Mouse (Mus musculus) c-Kit-positive CD71-positive TER-119-negative erythroid progenitor cells, embryonic 14.5 days (primary cell): Measurements from ENCODE around the gene Gm10401.
"Not testable (repeated sequence)": the region's sequence is repeated elsewhere in the genome, so short reads cannot be mapped to it uniquely, and the experiment has no call there.

ENCODE experiments used
- DNase-seq: peaks from one replicate; pipeline ENCODE4 v3.0.0-alpha.2; 2013; ENCODE audit warnings: low read depth

Gm10401 gene

DNA sequence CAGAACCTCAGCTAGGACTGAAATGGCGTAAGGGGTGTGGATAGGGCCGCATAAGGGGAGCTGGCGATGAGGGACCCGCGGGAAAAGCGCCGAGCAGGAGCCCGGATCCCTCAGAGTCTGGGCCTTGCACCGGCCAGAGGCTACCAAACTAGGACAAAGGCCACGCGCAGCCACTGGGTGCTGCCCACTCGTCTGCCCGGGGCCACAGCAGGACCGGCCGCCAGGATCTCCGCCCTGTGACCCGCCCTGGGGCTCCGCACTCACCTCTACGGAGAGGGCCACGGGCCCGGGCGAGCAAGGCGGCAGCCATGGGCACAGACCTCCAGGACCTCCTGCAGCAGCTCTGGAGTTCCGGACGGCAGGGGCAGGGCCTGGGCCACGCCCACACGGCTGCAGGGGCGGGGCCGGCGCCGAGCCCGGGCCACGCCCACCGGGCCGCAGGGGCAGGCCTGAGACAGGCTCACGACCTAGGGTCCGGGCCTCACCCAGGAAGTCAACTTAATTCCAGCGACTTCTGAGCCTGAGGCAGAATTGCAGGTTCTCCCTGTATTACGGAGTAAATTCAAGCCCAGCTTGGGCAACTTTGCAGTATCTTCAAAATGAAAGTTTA, 21.0 kb upstream of the Gm10401 start, which contains the start of gene Acads:
Acads (minus strand) TSS at position 386 of the 610 bp plus-strand sequence.
- DNase-seq: peak; percentile 44

DNA sequence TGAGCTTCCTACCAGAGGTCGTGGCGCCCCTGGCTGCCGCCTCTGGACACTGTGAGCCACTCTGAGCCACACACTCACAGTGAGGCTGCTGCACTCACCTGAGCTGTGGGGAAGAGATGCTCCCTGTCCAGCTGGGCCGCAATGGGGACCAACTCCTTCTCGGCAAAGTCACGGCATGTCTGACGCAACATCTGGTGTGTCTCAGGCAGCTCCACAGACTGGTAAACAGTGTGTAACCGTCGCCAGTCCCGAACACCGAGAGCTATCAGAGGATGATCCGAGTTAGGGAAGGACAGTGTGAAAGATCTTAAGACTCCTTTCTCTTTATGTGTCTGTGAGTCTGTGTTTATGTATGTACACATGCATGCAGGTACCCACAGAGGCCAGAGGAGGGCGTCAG, 19.4 kb upstream of the Gm10401 start:
- no peak for DNase-seq

DNA sequence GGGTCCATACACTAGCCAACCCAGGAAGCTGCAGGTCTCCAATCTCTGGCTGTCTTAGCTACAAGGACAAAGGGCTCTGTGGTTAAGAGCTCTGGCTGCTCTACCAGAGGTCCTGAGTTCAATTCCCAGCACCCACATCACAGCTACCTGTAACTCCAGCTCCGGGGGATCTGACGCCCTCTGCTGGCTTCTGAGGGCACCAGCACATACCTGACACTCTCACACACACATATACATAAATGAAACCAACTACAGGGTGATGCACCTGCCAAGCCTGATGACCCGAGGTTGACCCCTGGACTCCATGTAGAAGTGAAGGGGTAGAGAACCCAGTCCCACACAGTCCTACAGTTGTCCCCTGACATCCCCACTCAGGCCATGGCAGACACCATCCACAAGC, 18.3 kb upstream of the Gm10401 start:
- DNase-seq: no peak

DNA sequence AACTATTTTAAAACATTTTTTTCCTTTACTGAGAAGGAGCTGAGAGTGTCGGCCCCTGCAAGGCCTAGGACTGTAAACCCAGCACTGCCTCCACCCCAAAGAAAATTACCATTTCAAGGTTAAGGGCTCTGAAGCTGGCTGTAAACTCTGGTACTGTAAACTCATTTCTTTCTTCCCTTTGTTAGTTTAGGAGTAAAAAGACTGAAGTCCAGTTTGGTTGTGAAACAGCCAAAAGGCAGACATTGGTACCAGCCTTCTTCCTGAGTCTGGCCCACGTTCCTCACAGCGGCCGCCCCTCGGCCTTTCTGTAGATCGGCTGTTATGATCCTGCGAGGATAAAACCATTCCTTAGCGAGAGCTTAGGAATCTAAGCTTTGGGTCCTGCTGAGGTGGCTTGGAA, 16.4 kb upstream of the Gm10401 start:
- no peak for DNase-seq

DNA sequence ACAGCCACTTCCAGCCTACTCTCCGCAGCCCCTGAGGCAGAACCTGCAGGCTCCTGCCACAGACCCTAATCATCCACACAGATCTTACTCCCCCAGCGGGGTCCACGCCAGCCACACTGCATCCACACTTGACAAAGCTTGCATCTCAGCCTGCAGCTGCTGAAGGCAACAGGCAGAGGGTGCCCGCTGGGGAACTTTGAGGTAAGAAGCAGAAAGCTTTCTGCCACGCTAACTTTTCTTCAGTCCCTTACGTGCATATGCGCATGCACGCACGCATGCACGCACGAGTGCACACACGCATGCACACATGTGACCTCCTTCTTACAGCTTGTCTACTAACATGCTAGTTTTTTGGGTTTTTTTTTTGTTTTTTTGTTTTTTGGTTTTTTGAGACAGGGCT, 15.1 kb upstream of the Gm10401 start:
- no peak for DNase-seq

DNA sequence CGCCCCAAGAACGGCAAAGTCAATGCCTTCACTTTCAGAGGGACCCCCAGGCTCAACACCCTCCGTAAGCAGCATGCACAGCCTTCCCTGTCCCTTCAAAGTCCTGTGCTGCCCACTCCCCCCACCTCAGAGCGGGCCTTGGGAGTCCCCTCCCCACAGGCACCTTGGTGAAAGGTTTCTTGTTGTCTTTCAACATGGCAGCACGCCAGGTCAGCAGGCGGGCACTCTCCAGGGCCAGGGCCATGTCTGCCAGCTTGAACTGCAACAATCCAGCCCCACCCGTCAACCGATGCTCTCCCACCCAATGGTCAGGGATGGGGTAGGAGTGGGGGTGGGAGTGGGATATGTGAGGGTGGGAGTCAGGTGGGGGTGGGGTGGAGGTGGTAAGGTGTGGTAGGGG, 13.1 kb upstream of the Gm10401 start:
- no peak for DNase-seq

DNA sequence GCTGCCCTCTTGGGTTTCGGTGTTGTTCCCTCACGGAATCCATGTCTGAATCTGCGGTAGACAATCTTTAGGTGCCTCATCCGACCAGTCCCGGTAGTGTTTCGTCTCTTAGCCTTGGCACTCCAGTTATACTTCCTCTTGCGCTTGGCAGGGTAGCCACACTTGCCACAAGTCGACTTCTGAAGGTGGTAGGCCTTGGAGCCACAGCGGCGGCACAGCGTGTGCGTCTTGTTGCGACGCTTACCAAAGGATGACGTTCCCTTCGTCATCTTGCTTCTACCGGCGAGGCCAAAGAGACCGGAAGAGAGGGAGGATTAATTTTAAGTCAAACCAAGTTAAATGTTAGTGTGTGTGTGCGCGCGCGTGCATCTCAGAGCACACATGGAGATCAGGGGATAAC, 5.2 kb upstream of the Gm10401 start:
- DNase-seq: not testable (repeated sequence)

DNA sequence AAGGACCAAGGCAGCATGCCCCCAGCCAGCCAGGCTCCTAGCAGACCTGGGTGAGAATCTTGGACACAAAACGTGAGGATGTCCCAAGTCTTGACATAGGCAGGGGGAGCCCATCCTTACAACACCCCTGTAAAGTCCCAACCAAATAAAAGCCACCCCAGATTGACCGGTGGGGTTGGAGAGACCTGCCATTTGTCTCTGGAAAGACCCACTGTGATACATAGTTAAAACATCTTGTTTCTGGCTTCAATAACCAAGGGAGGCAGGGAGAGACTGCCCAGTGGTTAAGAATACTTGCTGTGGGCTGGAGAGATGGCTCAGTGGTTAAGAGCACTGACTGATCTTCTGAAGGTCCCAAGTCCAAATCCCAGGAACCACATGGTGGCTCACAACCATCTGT, 4.1 kb upstream of the Gm10401 start:
- no peak for DNase-seq

DNA sequence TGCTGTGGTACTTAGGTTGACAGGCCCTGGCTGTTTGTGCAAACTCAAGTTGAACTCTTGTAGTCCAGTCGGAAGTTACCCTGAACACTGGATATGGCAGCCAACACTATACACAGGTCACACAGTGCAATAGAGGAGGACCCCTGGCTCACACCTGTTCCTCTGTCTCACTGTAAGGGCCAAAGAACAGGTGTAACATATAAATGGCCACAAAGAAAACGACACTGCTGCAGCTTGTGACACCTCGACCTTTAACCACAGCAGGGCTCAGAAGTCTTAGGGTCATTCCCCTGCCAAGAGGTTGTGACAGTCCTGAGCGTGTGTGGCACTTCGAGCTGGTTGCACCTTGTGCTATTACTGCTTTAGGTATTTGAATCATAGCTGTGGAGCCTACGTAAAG, 2.4 kb upstream of the Gm10401 start:
- no peak for DNase-seq

DNA sequence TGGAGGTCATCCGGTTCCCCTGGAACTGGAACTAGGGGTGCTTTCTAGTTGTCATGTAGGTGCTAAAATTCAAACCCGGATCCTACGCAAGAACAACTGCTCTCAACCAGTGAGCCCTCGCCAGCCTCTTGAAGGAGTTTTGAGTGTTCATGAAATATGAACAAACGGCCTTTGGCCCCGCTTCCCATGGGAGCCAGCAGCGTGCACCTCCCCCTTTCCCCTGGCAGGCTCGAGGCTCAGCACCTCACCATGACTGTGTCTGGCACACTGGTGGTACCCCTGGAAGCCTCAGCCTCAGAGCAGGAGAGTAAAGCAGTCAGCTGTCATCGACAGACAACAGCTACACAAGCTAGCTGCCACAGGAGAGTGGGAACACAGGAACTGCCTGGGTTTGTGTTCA, 1.9 kb upstream of the Gm10401 start:
- DNase-seq: no peak

DNA sequence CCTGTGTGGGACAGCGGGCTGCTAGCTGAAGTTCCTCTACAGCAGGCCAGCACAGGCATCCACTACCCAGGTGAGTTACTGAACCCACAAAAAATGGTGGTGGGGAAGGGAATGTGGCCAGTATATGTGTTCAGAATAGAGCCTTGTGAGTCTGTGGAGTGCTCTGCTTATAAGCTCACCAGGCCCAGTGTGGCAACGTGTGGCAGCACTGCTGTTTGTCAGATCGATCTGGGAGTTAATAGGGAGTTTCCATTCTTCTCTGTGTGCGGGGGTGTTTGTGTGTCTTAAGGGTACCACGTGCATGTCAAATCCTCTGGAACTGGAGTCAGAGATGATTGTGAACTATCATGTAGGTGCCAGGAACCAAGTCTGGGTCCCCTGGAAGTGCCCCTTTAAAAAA, 1.4 kb upstream of the Gm10401 start:
- no peak for DNase-seq

DNA sequence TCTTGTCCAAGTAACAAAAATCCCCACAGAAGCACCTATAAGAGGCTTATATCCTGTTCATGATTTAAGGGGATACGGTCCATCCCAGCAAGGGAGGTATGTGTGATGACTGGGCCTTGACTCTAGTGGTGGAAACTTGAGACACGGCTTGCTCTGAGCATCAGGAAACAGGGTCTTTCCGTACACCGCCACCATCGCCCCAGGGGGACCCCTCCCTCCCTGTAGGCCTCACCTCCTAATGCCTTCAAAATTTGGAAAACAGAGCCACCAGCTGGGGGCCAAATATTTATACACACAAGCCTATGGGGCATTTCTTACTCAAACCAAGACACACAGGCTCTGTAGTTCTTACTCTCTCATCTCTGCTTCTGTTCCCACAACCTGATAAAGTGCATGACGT, 6.3 kb downstream of the Gm10401 start:
- no peak for DNase-seq

DNA sequence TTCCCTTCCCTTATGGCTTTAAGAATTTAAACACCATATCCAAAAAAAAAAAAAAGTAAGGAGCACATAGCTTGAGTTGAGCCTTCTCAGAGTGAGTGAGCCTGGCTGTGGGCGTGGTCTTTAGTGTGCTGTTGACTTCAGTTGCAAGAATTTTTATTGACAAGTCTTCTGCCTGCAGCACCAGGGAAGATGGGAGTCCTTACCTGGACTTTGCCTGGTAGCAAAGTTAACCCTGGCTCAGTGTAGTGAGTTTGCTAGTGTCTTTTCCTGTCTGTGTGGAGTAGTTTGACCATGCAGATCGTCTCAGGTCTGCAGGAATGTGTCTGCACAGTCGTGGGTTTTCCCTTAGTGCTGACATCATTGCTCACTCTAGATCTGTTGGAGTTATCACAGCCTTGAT, 7.1 kb downstream of the Gm10401 start:
- no peak for DNase-seq

DNA sequence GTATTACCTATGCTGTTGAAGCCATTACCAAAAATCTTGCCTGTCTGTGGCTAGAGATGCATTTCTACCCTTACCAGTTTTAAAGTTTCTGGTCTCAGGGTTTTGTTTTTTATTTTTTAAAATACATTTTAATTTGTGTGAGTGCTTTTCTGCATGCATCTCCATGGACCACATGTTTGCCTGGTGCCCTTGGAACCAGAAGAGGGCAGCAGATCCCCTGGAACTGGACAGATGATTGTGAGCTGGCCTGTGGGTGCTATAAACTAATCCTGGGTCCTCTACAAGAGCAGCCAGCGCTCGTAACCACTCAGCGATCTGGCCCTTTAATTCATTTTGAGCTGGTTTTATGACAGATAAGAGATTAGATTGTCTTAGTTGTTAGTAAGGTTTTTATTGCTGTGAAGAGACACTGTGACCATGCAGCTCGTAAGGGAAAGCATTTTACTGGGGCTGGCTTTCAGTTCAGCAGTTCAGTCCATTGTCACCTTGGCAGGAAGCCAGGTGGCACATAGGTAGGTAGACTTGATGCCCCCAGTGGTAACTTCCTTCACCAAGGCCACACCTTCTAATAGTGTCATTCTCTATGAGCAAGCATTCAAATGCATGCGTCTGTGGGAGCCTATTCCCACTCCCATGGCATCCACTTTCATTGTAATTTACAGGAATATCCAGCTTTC, 8.4 kb downstream of the Gm10401 start:
- no peak for DNase-seq

DNA sequence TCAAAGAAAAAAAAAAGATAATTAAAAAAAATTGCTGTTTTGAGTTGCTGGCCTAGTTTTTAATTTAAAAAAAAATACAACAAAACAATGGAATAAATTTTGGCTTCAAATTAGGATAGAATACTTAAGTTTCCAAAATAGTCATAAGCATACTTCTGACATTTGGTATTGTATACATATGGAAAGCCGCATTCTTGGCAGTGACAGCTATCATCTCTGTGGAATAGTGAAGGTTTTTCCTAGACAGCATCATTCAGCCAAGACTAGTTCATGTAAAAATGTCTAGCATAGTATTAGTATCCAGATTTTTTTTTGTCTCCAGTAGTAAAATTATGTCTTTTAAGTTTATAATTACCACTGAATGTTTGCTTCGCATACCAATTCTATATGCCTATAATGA, 12.4 kb downstream of the Gm10401 start:
- DNase-seq: no peak

DNA sequence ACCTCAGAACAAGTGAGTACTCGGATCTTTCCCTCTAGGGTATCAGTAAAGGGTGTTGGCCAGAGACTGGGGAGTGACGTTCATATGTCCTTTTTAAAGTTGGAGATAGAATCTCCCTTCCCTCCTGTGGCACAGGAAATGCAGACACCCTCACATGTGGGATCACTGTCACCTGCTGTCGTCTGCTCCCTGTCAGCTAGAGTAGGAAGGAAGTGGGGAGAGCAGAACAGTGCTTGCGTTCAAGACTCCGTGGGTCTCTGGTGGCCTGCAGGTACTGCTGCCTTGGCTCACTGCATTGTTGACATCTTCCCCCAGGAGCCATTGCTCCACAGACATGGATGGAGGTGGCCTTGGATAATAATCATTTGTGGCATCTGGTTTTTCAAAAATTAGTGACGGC, 14.6 kb downstream of the Gm10401 start:
- DNase-seq: no peak

DNA sequence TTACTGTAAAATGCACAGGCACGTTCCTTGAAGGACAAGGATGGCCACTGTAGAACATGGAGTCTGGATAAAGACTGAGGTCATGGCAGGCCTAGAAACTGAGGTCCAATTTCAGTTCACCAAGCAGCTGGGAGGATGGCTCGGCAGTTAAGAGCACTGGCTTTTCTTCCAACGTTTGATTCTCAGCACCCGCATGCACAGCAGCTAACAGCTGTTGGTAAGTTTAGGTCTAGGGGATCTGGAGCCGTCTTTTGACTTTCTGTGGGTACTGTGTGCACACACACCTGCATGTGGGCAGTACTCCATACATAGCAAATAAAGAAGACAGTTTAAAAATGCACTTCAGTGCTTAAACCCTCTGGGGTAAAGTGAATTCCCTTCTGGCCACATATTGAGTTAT, 16.5 kb downstream of the Gm10401 start:
- no peak for DNase-seq

DNA sequence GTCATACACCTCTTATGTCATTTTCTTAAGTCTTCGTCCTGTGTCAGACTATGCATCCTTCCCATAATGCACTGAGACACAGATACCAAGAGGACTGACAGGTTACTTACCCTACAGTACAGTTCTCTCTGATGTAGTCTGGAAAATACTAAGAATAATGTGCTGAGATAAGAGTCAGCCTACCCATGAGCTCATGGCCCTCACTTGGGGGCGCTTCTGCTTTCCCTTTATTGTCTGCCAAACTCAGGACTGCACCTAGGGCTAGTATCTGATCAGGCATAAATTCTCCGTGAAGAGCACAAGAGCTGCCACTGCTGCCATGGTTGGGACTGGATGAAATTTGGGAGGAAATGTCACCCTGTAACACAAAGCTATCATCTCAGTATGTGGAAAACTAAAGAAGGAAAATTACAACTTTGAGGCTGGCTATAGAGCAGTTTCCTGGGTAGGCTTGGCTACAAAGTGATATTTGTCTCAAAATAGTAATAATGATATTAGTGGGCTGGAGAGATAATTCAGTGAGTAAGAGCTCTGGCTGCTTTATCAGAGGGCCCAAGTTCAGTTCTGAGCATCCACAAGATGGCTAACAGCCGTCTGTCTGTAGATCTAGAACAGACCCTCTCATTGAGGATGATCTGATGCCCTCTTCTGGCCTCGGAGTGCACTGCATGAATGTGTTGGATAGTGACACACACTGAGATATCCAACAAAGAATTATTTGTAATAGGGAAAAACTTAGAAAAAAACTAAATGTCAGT, 21.8 kb downstream of the Gm10401 start:
- peak; percentile 76 for DNase-seq

DNA sequence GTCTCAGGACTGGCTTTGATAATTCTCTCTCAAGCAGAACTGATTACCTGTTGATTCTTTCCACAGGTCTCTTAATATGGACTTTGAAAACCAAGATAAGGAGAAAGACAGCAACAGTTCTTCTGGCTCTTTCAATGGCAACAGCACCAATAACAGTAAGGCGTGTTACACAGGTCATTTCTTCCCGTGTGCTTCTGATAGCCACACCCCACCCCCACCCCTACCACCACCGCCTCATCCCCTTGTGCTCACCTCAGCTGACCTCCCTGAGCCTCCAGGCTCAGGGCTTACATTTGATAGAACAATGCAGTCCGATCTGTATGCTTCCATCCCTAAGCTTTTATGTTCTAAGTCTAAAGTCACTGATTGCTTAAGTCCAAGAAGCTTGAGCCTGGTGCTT, 23.3 kb downstream of the Gm10401 start:
- no peak for DNase-seq

DNA sequence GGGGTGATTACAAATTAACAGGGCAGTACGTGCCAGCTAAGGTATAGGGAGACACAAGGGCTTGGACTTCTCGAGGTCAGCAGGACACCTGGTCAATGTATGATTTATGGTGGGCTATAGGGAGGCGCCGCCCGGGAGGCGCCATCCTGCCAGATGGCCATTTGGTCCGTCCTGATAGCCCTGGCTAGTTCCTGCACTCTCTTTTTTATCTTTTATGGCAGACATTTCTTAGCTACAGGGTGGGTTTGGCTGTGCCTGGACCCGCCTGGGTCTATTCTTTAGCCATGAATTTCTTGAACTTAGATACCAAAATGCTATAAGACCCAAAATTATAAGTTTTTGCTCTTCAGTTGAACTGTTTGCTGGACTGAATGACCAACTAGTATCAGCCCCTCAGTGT, 24.8 kb downstream of the Gm10401 start:
- not testable (repeated sequence) for DNase-seq

DNA sequence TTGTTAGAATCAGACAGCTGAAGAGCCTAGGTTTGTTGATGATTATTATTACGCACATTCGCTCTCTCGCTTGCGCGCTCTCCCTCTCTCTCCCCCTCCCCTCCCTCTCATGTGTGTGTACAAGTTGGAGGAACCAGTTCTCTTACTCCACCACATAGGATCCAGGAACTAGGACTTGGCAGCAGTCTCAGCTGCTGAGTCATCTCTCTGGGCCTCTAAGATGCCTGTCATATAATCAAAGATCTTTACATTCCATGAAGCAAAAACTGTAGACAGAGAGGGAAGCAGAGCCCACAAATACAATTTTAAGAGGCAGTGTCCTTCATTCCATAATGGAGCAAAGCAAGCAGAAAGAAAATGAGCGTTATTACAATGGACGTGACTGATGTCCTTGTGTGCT, 26.0 kb downstream of the Gm10401 start:
- peak; percentile 53 for DNase-seq

DNA sequence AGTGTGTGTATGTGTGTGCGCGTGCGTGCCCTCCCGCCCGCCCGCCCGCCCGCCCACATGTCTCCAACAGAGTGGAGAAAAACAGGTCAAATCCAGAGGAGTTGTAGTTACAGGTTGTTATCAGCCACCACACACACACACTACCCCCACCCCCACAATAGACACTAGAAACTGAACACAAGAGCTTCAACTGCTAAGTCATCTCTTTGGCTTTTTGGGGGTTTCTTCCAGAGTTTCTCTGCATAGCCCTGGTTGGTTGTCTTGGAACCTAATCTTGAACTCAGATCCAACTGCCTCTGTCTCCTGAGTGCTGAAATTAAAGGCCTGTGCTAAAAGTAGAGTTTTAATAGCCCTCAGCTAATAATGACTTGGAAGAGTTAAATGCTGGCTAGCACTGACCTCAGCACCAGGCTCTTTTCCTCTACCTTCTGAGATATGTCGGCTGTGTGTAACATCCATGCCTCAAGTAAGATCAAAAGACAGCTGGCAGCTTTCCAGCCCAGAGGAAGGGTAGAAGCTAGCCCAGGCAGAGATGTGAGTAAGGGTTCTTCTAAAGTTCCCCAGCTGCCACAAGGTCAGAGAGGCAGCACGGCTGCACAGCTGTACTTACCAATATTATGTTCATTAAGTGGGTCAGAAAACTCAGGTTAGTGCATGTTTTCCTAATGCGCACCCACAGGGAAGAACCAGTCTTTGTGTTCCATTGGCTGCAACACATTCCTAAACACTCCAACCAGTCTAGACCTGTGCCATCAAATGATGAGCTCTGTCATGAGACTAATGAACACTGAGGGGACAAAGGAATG, 26.8 kb downstream of the Gm10401 start:
- DNase-seq: peak; percentile 71

DNA sequence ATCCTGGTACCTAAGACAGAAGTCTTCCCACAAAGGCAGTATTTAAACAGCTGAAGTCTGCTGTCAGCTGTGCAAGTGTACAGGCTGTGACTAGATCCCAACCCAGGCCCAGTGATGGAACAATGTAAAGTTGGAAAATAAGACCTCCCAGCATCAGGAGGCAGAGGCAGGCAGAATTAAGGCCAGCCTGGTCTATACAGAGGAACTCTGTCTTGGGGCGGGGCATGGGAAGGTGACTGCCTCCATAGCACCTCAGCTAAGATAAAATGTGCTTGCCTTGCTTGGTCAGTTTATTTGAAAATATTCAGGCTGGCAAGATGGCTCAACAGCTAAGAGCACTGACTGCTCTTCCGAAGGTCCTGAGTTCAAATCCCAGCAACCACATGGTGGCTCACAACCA, 27.6 kb downstream of the Gm10401 start:
- no peak for DNase-seq
